Mouse (Mus musculus) kidney, adult 9 months (tissue): ENCODE measurements around the gene Tdpoz1.
"Not testable (repeated sequence)": the region's sequence is repeated elsewhere in the genome, so short reads cannot be mapped to it uniquely, and the experiment has no call there.

Source experiments
- DNase-seq: peaks from one replicate; pipeline ENCODE4 v3.0.0; 2022

Tdpoz1 gene

DNA sequence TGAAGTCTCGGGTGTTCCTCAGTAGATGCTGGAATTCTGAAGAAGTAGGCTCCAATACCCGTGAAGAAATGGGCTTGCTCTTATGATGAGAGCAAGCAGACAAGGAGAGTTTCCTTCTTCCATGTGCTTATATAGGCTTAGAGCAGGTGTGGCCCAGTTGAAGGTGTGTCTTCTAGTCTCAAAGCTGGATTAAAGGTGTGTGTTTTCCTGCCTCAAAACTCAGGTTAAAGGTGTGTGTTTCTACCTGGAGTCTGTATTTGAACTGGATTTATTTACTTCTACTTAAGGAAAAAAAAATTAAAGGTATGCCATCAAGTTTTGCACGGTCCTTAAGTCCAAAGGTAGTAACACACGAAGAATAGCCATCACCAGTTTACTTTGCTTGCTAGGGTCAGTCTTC lies at the start of gene Tdpoz1:
Gene Tdpoz1 (minus strand): TSS at position 101 of the 400 bp plus-strand sequence.
- not testable (repeated sequence) for DNase-seq

DNA sequence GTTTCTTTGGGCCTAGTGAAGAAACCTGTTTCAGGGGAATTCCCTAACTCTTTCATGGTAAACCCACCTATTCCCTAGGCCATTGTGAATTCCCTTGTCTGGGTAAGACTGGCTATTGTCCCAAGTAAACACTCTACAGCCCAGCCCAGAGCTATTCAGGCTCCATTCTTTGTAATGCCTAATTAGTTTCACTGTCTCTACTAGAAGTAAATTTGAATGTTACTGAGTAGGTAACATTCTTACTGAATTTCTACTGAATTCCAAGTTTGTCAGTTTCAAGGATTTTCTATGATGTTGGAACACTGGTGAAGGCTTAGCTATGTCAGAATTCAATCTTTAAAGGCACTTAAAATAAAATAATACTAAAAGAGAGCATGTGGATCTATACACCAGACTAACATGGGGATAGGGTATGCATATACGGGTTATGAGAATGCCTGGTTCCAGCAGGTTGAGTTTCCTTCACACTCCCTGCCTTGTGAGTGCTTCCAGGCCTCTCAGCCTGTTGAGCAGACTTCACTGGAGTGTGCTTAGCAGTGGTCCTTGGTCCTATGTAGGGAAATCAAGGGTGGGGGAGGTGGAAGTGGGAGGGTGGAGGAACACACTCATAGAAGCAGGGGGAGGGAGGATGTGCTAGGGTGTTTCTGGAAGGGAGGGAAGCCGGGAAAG lies 33.0 kb upstream of the Tdpoz1 start:
- DNase-seq: not testable (repeated sequence)

DNA sequence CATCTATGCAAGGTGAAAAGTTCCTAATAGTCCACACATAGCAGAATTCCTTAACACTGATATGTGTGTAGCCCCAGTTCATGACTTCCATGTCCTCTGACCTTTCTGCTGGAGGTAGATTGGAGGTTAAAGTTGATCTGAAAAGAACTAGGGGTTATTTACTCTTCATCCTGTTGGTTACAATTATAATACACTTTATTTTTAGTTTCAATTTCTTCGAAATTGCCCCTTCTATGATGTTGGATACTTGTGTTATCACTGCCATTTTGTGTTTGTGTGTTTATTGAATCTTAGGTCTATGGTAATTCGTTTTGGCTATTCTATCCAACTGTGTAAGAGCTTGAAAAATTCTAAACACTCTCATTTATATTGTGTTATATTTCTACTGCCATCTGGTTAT lies 16.9 kb upstream of the Tdpoz1 start, which contains the start of gene Gm37596:
Gene Gm37596 (minus strand): TSS at position 101 of the 400 bp plus-strand sequence.
- not testable (repeated sequence) for DNase-seq

DNA sequence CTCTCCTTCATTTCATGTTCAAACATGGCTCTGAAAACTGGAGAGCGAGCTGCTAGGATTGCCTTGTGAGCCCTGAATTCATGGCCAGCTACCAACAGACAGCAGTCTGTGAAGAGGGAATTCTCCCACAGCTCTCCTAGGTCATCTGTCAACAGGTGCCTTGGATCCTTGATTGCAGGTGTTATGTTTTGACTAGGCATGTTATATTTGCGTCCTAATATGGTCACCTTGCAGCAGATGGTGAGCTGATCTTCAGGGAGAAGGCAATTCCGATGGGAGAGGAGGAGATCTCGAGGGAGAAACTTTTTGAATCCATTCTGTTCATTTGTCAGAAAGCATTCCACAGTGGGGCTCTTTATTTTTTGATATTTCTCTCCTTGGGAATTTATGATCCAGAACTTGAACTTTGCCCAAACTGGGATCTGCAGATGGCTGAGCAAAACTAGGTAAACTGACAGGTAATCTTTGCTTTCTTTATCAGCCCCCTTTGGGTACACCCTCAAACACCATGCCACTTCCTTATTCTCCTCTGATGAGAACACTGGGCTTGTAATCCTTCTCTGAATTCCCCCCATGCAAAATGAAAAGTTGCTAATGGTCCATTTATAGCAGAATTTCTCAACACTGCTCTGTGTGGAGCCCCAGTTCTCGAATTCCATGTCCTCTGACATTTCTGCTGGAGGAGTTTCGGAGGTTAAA lies 5.2 kb downstream of the Tdpoz1 start:
- DNase-seq: not testable (repeated sequence)

DNA sequence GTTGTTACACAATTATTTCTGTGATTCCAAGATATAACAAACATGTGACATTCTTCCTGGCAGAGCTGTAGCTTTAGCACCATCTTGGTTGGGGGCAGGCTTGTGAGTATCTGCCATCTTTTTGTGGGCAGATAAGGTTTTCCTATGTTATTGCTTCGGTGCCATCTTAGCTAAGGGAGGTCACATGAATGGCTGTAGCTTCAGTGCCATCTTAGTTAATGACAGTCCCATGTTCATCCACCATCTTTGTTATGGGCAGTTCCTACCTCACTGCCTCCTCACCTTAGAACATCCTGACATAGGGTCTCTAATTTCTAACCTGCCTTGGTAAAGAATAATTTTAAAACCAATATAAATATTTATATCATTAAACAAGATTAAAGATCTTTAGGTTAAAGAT lies 21.9 kb downstream of the Tdpoz1 start:
- DNase-seq: no peak

DNA sequence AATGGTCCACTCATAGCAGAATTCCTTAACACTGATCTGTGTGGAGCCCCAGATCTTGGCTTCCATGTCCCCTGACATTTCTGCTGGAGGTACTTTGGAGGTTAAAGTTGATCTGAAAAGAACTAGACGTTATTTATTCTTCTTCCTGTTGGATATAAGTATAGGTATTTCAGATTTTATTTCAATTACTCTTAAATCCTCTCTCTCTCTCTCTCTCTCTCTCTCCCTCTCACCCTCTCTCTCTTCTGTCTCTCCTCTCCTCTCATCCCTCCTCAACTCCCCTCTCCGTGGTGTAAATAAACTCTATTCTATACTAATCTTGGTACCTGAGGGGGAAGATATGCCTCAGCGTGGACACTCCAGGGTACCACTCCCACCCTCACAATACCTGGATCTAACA lies 23.5 kb downstream of the Tdpoz1 start, which contains the start of gene Tdpoz2:
Gene Tdpoz2 (minus strand): TSS at position 101 of the 400 bp plus-strand sequence.
- DNase-seq: no peak

DNA sequence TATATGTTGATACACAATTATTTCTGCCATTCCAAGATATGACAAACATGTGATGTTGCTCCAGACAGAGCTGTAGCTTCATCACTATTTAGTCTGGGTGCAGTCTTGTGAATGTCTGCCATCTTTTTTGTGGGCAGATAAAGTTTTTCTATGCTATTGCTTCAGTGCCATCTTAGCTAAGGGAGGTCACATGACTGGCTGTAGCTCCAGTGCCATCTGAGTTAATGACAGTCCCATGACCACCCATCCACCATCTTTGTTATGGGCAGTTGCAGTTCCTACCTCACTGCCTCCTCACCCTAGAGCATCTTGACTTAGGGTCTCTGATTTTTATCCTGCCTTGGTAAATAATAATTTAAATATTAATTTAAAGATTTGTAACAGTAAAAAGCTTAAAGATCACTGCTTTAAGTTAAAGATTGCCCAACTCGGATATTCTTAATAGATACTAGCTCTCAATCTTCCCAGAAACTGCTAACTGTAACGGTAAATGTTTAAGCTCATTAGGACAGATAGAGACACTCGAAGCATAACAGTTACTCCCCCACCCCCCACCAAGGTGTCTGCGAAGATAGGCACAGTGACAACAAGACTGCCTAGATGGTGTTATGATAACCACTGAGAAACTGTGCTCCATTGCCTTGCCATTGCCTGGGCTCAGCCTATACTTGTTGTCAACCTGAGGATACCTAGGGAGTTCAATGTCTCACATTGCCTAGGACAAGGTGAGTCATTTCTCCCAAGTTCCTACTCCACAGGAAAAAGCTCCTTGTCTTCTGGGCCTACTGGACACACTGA lies 45.0 kb downstream of the Tdpoz1 start:
- not testable (repeated sequence) for DNase-seq
